In the genomic region with DNA sequence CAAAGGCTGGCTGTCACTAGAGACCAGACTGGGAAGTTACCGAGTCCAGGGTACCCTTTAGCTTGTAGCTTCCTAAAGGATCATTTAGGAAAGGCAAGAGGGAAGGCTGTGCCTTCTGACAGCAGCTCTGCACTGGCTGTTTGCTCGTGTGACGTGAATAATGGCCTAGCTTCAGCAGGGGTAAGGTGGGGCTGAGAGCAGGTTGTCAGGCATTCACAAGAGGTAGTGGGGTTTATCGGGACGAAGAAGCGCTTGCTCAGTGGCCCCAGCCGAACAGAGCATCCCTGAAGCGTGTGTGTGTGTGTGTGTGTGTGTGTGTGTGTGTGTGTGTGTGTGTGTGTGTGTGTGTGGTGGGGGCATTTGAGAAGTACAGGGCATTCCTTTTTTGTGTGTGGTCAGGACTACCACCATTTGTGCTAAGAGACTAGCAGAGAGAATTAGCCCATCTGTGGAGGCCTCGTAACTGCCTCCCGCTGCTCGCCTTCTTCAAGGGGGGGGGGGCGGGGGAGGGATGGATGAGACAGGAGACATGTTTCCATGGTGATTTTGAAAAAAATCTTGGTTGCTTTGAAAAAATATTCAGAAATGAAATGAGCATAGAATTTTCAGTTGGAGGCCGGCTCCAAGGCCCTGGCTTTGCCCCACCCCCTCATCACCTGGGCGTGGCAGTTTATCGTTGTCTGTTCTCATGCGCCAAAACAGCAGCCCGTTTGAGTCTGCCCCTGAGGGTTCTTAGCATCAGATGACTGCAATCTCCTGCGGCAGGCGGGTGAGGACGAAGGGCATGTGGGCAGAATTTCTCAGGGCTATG, we compare ENCODE assay signal across 8 mouse cellular contexts. TPM values are rescaled to one million over a fixed set of nuclear protein-coding genes. Genes with fewer than 3 reads are reported as not detected.
DNase-seq lines count a peak whose midpoint lies in the region; ATAC-seq lines count a peak whose summit lies in the region.

No protein-coding gene starts in this region.

- peak overlapping the region; percentile 87 for H3K27ac ChIP-seq in hindbrain, embryonic 13.5 days

- peak overlapping the region; percentile 39 for H3K4me2 ChIP-seq in hindbrain, embryonic 13.5 days

- H3K36me3 ChIP-seq in hindbrain, embryonic 13.5 days: peaks cover 21% of the 10 kb centered on the region

- H3K4me3 ChIP-seq in hindbrain, embryonic 13.5 days: no peak overlapping the region

- ATAC-seq in hindbrain, embryonic 13.5 days (ENCODE audit: low FRiP score): peak; percentile 49

- H3K9ac ChIP-seq in hindbrain, embryonic 13.5 days: peak overlapping the region; percentile 58

- 20% methylated on average over 20 of the region's 20 CpGs for WGBS in hindbrain, embryonic 13.5 days

- no peaks in the 10 kb centered on the region for H3K9me3 ChIP-seq in hindbrain, embryonic 13.5 days

- no peaks in the 10 kb centered on the region for H3K27me3 ChIP-seq in hindbrain, embryonic 13.5 days

- H3K4me1 ChIP-seq in hindbrain, embryonic 13.5 days (replicated peaks): peaks cover 41% of the 10 kb centered on the region

- peak; percentile 43 for DNase-seq in kidney, postnatal 10 days
- DNase-seq in kidney, adult 8-10 months: no peak
- peak; percentile 83 for DNase-seq in adrenal gland, postnatal 14 days
- DNase-seq in embryo, embryonic 11 days: peak; percentile 65
- DNase-seq in liver: peak; percentile 56
- DNase-seq in right cerebral cortex, postnatal 25 days: peak; percentile 62
- no peak for DNase-seq in thymus, adult 18-20 months

RNA-seq across cellular contexts. Expression of a gene that starts 57.7 kb away (rescaled TPM):
- total RNA-seq in adrenal gland, postnatal 14 days (2021): 20.9 and 25.4 TPM in 2 replicates
- polyA plus RNA-seq in hindbrain, embryonic 13.5 days (2015; fragmentation: Nextera tagmentation; extraction: Ambion mirVana): 18.4 and 19.5 TPM in 2 replicates

RNA-seq across cellular contexts. Expression of a gene that starts 57.7 kb away (rescaled TPM):
- not detected in 2 replicates for total RNA-seq in adrenal gland, postnatal 14 days (2021)
- polyA plus RNA-seq in hindbrain, embryonic 13.5 days (2015; fragmentation: Nextera tagmentation; extraction: Ambion mirVana): 0.71 and 0.86 TPM in 2 replicates

RNA-seq across cellular contexts. Expression of a gene that starts 57.7 kb away (rescaled TPM):
- total RNA-seq in adrenal gland, postnatal 14 days (2021): 79.7 and 82.5 TPM in 2 replicates
- 182 and 201 TPM in 2 replicates for polyA plus RNA-seq in hindbrain, embryonic 13.5 days (2015; fragmentation: Nextera tagmentation; extraction: Ambion mirVana)

Comparison
In these comparisons a context has a peak if more than half of its experiments do, and no peak if none do; other contexts are left out.
1. DNase-seq: peak in kidney, postnatal 10 days (single experiment), adrenal gland, postnatal 14 days (single experiment), embryo, embryonic 11 days (single experiment), liver (single experiment) and right cerebral cortex, postnatal 25 days (single experiment); none in kidney, adult 8-10 months (0 of 2) and thymus, adult 18-20 months (0 of 2).